Mouse (Mus musculus) liver, adult 10 weeks (tissue): ENCODE data around the gene Rgcc. TPM values are rescaled to one million over a fixed set of nuclear protein-coding genes. Genes with fewer than 3 reads are reported as not detected.

Experiments used
- polyA plus RNA-seq: library from polyadenylated mRNA; stranded (reverse); fragments of 350-450 nt; fragmentation: Illumina TruSeq; extraction: RNeasy Lipid Tissue Mini Kit (QIAGEN cat#74804); gene quantifications from one replicate; pipeline ENCODE4 v1.2.3, GENCODE M21; 2014; ENCODE audit warnings: low read depth, low replicate concordance

The Rgcc gene
- polyA plus RNA-seq: not detected

DNA sequence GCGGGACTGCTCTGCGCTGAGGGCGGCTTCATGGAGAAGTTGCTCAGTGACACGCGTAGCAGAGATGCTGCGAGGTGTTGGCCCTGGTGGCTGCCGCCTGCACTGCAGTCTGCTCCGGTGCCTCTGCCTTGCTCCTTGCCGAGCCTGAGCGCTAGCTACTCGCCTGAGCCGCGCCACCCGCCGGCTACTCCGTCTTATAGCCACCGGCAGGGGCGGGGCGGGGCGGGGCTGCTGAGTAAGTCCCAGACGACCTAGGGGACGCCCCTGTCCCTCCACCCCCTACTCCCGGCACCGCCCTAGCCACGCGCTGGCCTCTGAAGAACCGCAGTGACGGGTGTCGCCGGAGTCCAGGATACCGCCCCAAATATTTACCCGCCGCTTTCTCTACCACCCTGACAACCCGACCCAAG lies at the start of gene Rgcc:
Gene Rgcc (minus strand): TSS at position 180 of the 410 bp plus-strand sequence.

Other genes with a start within 250 kb of the Rgcc start
- not detected for gene Zfp957, start 54.3 kb downstream of the Rgcc start, polyA plus RNA-seq
- gene Naa16, start 89.1 kb upstream of the Rgcc start, polyA plus RNA-seq: 26.8 TPM
- 12.3 TPM for gene Mtrf1, start 96.1 kb upstream of the Rgcc start, polyA plus RNA-seq
- gene Kbtbd7, start 124.9 kb upstream of the Rgcc start, polyA plus RNA-seq: 18.4 TPM
- not detected for gene Kbtbd6, start 150.2 kb upstream of the Rgcc start, polyA plus RNA-seq
- 27.4 TPM for gene Elf1, start 179.5 kb upstream of the Rgcc start, polyA plus RNA-seq
- gene Wbp4, start 179.9 kb upstream of the Rgcc start, polyA plus RNA-seq: 22.5 TPM